Mouse (Mus musculus) urinary bladder, postnatal 14 days (tissue): ENCODE measurements around the gene Map3k21.
A peak's percentile ranks its signal among the peaks of the same experiment; 100 is the strongest.

Experiments used
- DNase-seq: peaks from one replicate; pipeline ENCODE4 v3.0.0; 2021; ENCODE audit warnings: low spot score

Gene Map3k21

GRCm38 (mm10) chr8:125975981-125976380 is 65.7 kb downstream of the Map3k21 start:
- no peak for DNase-seq

- no peak for DNase-seq
Observed at GRCm38 (mm10) chr8:125980826-125981225, 70.6 kb downstream of the Map3k21 start.

DNA sequence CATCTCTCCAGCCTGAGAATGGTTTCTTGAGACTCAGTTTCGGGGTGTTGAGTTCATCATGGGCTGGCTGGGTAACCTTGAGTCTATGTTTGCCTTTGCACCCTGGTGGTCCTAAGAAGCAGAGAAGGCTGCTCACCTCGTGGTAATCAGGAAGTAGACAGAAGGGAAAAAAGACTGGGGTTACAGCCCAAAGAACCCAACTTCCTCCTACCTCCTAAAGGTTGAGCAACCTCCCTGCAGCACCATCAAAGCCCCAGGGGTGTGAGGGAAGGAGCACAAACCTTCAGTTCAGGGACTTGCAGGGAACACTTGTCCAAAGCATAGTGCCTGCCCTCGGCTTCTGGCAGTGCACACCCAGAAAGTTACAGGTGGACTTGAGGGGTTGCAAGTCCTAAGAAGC is 73.3 kb downstream of the Map3k21 start:
- DNase-seq = no peak

DNA sequence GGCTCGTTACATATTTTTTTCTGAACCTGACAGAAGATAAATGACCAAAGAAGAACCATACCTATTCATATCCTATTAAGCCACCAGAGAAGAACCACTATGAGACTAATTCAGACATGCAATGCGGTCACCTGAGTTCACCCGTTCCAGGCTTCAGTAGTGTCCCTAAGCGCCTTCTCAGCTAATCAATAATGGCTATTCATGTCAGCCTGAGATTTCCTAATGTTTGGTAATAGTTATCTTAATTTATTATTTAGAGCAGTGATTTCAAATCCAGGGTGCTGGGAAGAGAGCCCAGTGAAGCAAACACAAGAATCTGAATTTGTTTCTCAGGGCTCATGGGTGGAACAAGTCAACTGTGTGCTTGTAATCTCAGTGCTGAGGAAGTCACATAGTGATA is 73.9 kb downstream of the Map3k21 start:
- no peak for DNase-seq

DNA sequence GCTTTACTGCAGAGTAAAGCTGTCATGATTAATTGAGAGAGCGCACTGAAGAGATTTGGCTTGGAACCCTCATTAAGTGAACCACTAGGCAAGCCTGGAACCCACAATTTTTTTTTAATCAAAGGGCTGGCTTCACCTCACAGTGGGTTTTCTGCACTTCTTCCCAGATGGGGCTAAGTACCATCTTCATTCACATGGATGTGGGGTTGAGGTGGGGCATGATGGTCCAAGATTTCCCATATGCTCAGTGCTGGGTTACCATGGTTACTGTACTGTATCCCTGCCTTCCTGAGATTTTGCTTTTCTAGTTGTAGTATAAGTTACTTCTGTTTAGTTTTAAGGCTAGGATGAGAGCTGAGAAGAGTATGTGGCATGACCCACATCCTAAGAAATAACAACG is 75.1 kb downstream of the Map3k21 start:
- no peak for DNase-seq

DNA sequence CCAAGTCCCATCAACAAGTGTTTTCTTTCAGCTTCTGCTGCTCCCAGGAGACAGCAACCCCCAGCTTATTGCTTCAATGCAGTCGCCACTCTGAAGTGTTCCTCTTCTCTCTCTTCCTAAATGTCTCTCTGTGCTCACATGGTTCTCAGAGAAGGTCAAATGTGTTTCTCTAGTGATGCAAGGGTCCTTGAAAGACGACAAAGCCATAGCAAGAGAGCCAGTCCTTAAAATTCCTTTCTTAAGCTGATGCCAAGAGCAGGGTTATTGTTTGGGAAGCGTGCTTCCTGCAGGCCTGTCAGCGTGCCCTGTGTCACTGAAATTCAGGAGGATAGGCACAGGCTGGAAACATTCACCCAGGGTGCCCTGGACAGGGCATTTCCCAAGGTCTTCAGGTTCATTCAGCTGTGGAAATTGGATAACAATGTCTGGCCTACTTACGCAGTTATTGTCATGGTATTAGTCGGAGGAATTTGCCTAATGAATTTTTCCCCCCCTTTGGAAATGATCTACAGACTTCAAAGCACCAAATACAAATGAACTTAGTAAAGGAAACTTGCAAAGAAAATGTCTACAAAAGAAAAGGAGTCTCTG is 76.8 kb downstream of the Map3k21 start:
- DNase-seq = no peak

- DNase-seq = no peak
Observed at GRCm38 (mm10) chr8:125987996-125988395, 77.7 kb downstream of the Map3k21 start.

GRCm38 (mm10) chr8:125993636-125994035 is 83.4 kb downstream of the Map3k21 start:
- DNase-seq = no peak

DNA sequence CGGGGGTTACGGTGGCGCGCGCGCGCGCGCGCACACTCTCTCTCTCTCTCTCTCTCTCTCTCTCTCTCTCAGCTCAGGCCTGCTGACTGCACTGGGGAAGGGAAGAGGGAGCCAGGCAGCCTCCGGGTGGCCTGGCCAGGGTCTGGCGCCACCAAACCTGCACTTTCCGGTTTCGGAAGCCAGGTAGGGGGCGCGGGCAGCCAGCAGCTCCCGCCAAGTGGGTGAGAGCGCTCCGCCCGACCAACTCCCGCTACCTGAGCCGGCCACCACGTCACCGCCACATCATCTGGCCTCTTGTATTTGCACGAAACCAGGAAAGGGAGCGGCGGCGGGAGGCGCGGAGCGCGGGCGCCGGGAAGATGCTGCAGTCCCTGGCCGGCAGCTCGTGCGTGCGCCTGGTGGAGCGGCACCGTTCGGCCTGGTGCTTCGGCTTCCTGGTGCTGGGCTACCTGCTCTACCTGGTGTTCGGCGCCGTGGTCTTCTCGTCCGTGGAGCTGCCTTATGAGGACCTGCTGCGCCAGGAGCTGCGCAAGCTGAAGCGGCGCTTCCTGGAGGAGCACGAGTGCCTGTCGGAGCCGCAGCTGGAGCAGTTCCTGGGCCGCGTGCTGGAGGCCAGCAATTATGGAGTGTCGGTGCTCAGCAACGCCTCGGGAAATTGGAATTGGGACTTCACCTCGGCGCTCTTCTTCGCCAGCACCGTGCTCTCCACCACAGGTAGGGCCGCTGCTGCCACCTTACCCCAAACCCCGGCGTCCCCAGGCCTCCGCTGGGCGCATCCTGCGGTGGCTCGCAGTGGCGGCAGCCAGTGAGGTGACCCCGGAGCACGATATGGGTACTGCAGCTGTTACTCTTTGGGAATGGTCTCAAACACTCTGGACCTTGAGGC is 85.1 kb downstream of the Map3k21 start, which contains the start of gene Kcnk1:
Kcnk1 (plus strand) TSS at position 70 of the 886 bp plus-strand sequence.
- DNase-seq = peak; percentile 89

GRCm38 (mm10) chr8:125996031-125996839 is 86.0 kb downstream of the Map3k21 start:
- peak; percentile 65 for DNase-seq

DNA sequence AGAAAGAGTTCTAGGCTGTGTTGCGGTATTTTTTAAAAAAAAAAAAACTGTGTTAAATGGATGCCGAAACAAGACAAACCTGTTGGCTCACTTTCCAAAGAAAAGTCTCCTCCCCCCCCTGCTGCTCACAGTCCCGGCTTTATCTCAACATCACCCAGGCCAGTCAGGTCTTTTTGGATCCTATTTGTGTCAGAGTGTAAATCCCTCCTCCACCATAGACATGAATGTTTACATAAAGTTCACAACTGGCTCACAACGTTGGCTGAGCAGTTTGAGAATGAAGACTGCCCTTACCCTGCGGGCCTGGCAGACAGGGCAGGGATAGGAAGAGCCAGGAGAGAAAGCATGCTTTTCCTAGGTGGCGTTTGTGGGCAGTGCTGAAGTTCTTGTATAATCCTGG is 86.7 kb downstream of the Map3k21 start:
- peak; percentile 51 for DNase-seq
